Mouse (Mus musculus): Measurements from ENCODE around the gene Cela3a. TPM values are rescaled to one million over a fixed set of nuclear protein-coding genes. Genes with fewer than 3 reads are reported as not detected.

Gene Cela3a
- polyA plus RNA-seq, 1 experiment from 2014 or later: 0.83 TPM

DNA sequence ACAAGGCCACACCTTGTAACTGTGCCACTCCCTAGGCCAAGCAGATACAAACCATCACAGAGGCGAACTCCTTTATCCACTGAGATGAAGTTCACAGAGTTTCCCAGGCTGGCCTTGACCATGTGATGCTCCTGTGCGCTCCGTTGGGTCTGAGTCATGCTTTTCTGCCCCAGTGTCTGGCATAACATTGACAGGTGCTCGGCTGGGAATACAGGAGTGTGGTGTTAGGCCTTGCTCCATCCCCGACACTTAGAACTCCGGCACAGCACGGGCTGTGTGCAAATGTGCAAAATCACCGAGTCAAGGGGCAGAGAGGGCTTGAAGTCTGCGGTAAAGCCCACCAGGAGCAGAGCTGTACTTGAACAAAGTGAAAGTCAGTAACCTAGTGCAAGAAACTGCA lies 16.7 kb downstream of the Cela3a start:
- H3K4me3 ChIP-seq (replicated peaks; ENCODE audit: low read length): no peak overlapping the region
- H3K9ac ChIP-seq (ENCODE audit: low read length): 0 out of 2 replicates have a peak overlapping the region, but pooled peaks have one; percentile 9
- H3K36me3 ChIP-seq (ENCODE audit: control insufficient read depth, insufficient read depth, low read length): no peaks in the 10 kb centered on the region
- no peak for ATAC-seq (ENCODE audit: insufficient read depth, low FRiP score)
- WGBS: 78% methylated on average over 9 of the region's 9 CpGs
- peaks cover 3% of the 10 kb centered on the region; the same call in 1 of the 2 replicates for H3K9me3 ChIP-seq (replicated peaks; ENCODE audit: control insufficient read depth, low read length)
- H3K4me1 ChIP-seq (ENCODE audit: control insufficient read depth, insufficient read depth, low read length): 0 out of 2 replicates have a peak, but pooled peaks cover 2% of the 10 kb centered on the region
- no peaks in the 10 kb centered on the region for H3K27me3 ChIP-seq (ENCODE audit: control insufficient read depth, insufficient read depth, low read length)
- H3K4me2 ChIP-seq (ENCODE audit: low read depth, low read length): no peak overlapping the region
- no peak overlapping the region for H3K27ac ChIP-seq (ENCODE audit: low read length)

DNA sequence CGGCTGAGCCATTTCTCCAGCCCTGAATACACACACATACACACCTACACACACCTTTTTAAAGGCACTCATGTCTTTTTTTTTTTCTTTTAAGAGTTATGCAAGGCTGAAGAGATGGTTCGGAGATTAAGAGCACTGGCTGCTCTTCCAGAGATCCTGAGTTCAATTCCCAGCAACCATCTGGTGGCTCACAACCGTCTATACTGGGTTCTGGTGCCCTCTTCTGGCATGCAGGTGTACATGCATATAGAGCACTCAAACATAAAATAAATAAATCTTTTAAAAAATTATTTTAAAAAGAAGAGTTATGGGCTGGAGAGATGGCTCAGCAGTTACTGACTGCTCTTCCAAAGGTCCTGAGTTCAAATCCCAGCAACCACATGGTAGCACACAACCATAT lies 18.3 kb downstream of the Cela3a start:
- no peak overlapping the region for H3K9ac ChIP-seq (ENCODE audit: low read length)
- H3K36me3 ChIP-seq (ENCODE audit: control insufficient read depth, insufficient read depth, low read length): no peaks in the 10 kb centered on the region
- H3K9me3 ChIP-seq (replicated peaks; ENCODE audit: control insufficient read depth, low read length): peaks cover 3% of the 10 kb centered on the region; the same call in 1 of the 2 replicates
- H3K27ac ChIP-seq (ENCODE audit: low read length): no peak overlapping the region
- no peak overlapping the region for H3K4me3 ChIP-seq (replicated peaks; ENCODE audit: low read length)
- no peaks in the 10 kb centered on the region for H3K27me3 ChIP-seq (ENCODE audit: control insufficient read depth, insufficient read depth, low read length)
- 0 out of 2 replicates have a peak, but pooled peaks cover 2% of the 10 kb centered on the region for H3K4me1 ChIP-seq (ENCODE audit: control insufficient read depth, insufficient read depth, low read length)
- WGBS: 81% methylated on average over 3 of the region's 3 CpGs
- ATAC-seq (ENCODE audit: insufficient read depth, low FRiP score): no peak
- no peak overlapping the region for H3K4me2 ChIP-seq (ENCODE audit: low read depth, low read length)

DNA sequence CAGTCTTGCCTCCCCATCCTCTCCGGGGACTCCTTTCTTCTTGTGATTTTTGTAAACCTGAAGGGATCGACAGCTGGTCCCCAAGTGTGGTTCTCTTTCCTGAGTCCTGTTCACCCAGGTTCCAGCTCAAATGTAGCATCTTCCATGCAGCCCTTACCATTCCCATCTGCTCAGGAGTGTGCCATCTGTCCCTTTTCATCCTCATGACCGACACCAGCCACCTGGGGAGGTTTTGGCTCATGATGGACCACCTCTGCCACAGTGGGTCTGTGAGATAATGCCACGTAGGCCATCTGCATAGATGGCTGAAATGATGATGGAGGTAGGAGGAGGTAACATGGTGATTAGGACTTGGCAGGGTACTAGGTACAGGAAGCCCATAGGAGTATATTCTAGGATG lies 19.4 kb downstream of the Cela3a start:
- no peaks in the 10 kb centered on the region for H3K36me3 ChIP-seq (ENCODE audit: control insufficient read depth, insufficient read depth, low read length)
- H3K27ac ChIP-seq (ENCODE audit: low read length): no peak overlapping the region
- H3K27me3 ChIP-seq (ENCODE audit: control insufficient read depth, insufficient read depth, low read length): no peaks in the 10 kb centered on the region
- WGBS: 84% methylated on average over 4 of the region's 4 CpGs
- H3K9ac ChIP-seq (ENCODE audit: low read length): no peak overlapping the region
- H3K9me3 ChIP-seq (replicated peaks; ENCODE audit: control insufficient read depth, low read length): peaks cover 3% of the 10 kb centered on the region; the same call in 1 of the 2 replicates
- ATAC-seq (ENCODE audit: insufficient read depth, low FRiP score): no peak
- H3K4me2 ChIP-seq (ENCODE audit: low read depth, low read length): no peak overlapping the region
- 0 out of 2 replicates have a peak, but pooled peaks cover 2% of the 10 kb centered on the region for H3K4me1 ChIP-seq (ENCODE audit: control insufficient read depth, insufficient read depth, low read length)
- no peak overlapping the region for H3K4me3 ChIP-seq (replicated peaks; ENCODE audit: low read length)

DNA sequence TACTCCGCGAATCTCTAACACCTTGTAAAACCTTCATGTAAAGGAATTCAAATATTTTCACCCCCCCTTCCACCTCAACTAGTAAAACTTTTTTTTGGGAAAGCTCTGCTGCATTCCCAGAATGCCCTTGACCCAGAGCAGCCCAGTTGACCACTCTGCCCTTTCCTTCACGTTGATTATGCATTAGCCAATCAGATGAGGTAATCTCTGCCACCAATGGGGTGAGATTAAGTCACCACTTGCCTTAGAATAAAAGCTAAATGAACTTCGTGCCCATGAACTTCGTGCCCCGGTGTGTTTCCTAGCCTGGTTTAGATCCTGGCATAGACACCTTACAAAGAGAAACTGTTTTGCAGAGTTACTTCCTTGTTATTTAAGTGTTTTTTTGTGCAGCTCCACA lies 20.6 kb downstream of the Cela3a start:
- peak overlapping the region; percentile 93; the same call in 1 of the 2 replicates for H3K27ac ChIP-seq (ENCODE audit: low read length)
- no peak for ATAC-seq (ENCODE audit: insufficient read depth, low FRiP score)
- H3K9ac ChIP-seq (ENCODE audit: low read length): peak overlapping the region; percentile 41; the same call in 1 of the 2 replicates
- H3K4me3 ChIP-seq (replicated peaks; ENCODE audit: low read length): peak overlapping the region; percentile 76
- 42% methylated on average over 6 of the region's 6 CpGs for WGBS
- H3K9me3 ChIP-seq (replicated peaks; ENCODE audit: control insufficient read depth, low read length): peaks cover 3% of the 10 kb centered on the region; the same call in 1 of the 2 replicates
- H3K4me1 ChIP-seq (ENCODE audit: control insufficient read depth, insufficient read depth, low read length): 0 out of 2 replicates have a peak, but pooled peaks cover 2% of the 10 kb centered on the region
- H3K36me3 ChIP-seq (ENCODE audit: control insufficient read depth, insufficient read depth, low read length): no peaks in the 10 kb centered on the region
- no peaks in the 10 kb centered on the region for H3K27me3 ChIP-seq (ENCODE audit: control insufficient read depth, insufficient read depth, low read length)
- peak overlapping the region; percentile 52 for H3K4me2 ChIP-seq (ENCODE audit: low read depth, low read length)

DNA sequence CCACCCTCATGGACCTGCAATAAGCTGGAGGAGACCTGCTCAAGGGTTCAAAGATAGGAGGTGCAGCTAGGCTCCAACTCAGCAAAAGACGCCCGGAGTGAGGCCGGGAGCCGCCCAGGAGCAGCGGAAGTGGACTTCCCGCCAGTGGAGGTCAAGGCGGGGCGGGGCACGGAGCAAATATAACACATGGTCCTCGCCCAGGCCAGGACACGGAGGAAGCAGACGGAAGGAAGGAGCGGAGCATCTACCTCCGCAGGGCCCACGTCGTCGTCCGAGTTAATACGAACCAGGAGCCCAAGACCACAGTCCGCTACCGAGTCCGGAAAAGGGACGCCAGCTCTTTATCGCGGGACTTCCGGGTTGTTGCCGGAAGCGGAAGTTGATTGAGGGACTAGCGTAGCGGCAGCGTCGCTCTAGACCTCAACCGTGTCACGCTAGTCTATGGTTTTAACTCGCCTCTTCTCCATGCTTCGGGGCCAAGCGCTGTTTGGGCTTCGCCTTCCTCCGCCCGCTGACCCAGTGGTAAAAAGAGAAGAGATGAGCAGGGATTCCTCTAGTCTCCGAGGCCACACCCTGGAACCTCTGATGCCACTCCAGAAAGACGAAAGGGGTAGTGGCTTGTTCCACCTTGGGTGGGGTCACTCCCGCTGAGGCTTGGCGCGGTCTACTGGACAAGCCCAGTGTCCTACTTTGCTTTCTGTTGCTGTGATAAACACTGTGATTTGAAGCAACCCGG lies 21.4 kb downstream of the Cela3a start:
- H3K27ac ChIP-seq (ENCODE audit: low read length): peak overlapping the region; percentile 93
- peak overlapping the region; percentile 76 for H3K4me3 ChIP-seq (replicated peaks; ENCODE audit: low read length)
- H3K4me1 ChIP-seq (ENCODE audit: control insufficient read depth, insufficient read depth, low read length): 0 out of 2 replicates have a peak, but pooled peaks cover 2% of the 10 kb centered on the region
- under 1% methylated on average over 46 of the region's 46 CpGs for WGBS
- no peaks in the 10 kb centered on the region for H3K36me3 ChIP-seq (ENCODE audit: control insufficient read depth, insufficient read depth, low read length)
- H3K9ac ChIP-seq (ENCODE audit: low read length): peak overlapping the region; percentile 88
- ATAC-seq (ENCODE audit: insufficient read depth, low FRiP score): peak; percentile 92
- H3K27me3 ChIP-seq (ENCODE audit: control insufficient read depth, insufficient read depth, low read length): no peaks in the 10 kb centered on the region
- H3K9me3 ChIP-seq (replicated peaks; ENCODE audit: control insufficient read depth, low read length): peaks cover 3% of the 10 kb centered on the region; the same call in 1 of the 2 replicates
- peak overlapping the region; percentile 70 for H3K4me2 ChIP-seq (ENCODE audit: low read depth, low read length)

DNA sequence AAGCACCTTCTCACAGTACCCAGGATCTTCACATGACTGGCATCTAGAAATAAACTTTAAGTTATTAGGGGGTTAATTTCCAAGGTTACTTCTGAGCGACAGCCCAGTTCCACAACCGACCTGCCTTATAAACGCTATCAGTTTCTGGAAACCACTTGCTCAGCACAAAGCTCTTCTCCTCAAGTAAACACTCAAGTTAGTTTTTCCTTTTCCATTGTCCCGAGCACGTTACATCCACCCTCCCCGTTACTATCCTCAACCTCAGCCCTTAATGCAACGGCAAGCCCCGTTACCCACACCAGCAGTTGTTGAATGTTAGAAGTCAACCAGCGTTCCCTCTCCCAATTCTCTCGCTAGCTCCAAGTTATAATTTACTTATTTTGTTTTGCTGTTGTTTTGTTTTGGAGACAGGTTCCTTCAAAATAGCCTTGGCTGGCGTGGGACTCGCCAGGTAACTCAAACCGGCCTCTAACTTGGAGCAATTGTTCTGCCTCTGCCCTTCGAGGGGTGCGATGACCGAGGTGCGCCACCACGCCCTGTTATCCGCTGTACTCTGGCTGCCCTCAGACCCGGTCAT lies 22.0 kb downstream of the Cela3a start:
- Histone ChIP-seq H3K27me3 (ENCODE audit: control insufficient read depth, insufficient read depth, low read length) (no peaks in the 10 kb centered on the region), H3K4me3 (replicated peaks; ENCODE audit: low read length) (peak overlapping the region; percentile 76), H3K27ac (ENCODE audit: low read length) (peak overlapping the region; percentile 93), H3K9me3 (replicated peaks; ENCODE audit: control insufficient read depth, low read length) (peaks cover 3% of the 10 kb centered on the region; the same call in 1 of the 2 replicates), H3K9ac (ENCODE audit: low read length) (peak overlapping the region; percentile 88), H3K36me3 (ENCODE audit: control insufficient read depth, insufficient read depth, low read length) (no peaks in the 10 kb centered on the region), H3K4me2 (ENCODE audit: low read depth, low read length) (peak overlapping the region; percentile 70), H3K4me1 (ENCODE audit: control insufficient read depth, insufficient read depth, low read length) (0 out of 2 replicates have a peak, but pooled peaks cover 2% of the 10 kb centered on the region)
- no peak for ATAC-seq (ENCODE audit: insufficient read depth, low FRiP score)
- WGBS: 1% methylated on average over 20 of the region's 20 CpGs

DNA sequence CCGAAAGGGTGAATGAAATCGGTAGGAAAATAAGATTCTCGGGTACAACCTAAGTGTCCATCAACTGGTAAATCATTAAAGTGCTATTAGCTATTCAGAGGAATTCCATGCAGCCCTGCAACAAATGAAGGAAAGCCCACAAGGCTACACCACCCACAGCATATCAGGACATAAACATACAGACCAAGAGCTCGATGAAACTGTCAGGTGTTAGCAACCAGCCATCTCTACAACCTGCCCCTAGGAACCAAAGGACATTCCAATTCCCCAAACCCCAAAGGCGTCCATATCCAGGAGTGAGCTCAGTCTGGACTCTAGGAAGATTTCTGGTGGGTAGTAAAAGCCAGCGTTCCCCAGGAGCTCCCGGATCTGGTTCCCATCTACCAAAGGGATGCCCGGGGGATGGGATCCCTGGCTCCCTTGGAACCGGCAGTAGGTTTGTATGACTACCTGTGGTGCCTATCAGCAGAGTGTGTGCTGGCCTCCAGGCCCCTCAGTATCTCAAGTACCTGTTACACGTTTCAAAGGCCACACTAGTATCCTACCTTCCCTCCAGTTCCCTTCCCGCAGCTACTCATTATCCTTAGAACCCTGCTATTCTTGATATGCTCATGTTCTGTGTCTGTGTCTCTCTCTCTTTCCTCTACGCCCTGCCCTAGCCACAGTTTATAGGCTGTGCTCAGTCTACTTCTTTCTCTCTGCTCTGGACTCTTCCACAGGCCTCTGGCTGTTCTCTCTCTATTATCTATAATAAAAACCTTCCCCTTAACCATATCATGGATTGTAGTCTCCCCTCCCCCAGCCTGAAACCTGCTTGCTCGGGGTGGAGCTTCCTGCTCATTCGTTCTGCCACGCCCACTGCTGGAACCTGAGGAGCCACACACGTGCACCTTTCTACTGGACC lies 28.6 kb downstream of the Cela3a start:
- 36% methylated on average over 15 of the region's 16 CpGs for WGBS
- Histone ChIP-seq H3K9me3 (replicated peaks; ENCODE audit: control insufficient read depth, low read length) (no peaks in the 10 kb centered on the region), H3K4me2 (ENCODE audit: low read depth, low read length) (0 out of 2 replicates have a peak overlapping the region, but pooled peaks have one; percentile 6), H3K27me3 (ENCODE audit: control insufficient read depth, insufficient read depth, low read length) (no peaks in the 10 kb centered on the region), H3K27ac (ENCODE audit: low read length) (peak overlapping the region; percentile 76), H3K4me1 (ENCODE audit: control insufficient read depth, insufficient read depth, low read length) (no peaks in the 10 kb centered on the region), H3K36me3 (ENCODE audit: control insufficient read depth, insufficient read depth, low read length) (no peaks in the 10 kb centered on the region), H3K9ac (ENCODE audit: low read length) (no peak overlapping the region), H3K4me3 (replicated peaks; ENCODE audit: low read length) (no peak overlapping the region)
- peak; percentile 56; the same call in 1 of the 2 replicates for ATAC-seq (ENCODE audit: insufficient read depth, low FRiP score)

DNA sequence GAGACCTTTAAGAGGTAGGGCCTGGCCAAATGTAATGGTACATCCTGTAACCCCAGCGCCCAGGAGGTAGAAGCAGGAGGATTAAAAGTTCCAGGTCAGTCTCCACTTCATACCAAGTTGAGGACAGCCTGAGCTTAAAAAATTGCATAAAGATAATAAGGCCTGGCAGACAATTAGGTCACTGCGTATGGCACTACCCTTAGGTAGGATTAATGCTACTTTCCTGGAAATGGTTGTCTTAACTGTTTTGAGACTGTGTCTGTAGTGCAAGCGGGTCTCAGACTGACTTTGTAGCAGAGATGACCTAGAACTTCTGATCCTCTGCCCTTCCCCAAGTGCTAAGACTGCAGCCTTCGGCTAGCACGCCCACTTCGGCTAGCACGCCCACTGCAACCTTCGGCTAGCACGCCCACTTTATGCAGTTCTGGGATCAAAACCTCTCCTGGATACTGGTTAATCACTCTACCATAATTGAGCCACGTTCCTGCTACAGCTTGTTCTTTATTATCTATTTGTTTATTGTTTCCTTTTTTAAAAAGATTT lies 29.8 kb downstream of the Cela3a start:
- no peak overlapping the region for H3K9ac ChIP-seq (ENCODE audit: low read length)
- H3K9me3 ChIP-seq (replicated peaks; ENCODE audit: control insufficient read depth, low read length): no peaks in the 10 kb centered on the region
- no peaks in the 10 kb centered on the region for H3K36me3 ChIP-seq (ENCODE audit: control insufficient read depth, insufficient read depth, low read length)
- no peak overlapping the region for H3K4me3 ChIP-seq (replicated peaks; ENCODE audit: low read length)
- H3K27me3 ChIP-seq (ENCODE audit: control insufficient read depth, insufficient read depth, low read length): no peaks in the 10 kb centered on the region
- no peak overlapping the region for H3K27ac ChIP-seq (ENCODE audit: low read length)
- no peak overlapping the region for H3K4me2 ChIP-seq (ENCODE audit: low read depth, low read length)
- H3K4me1 ChIP-seq (ENCODE audit: control insufficient read depth, insufficient read depth, low read length): peaks cover 6% of the 10 kb centered on the region
- WGBS: 82% methylated on average over 10 of the region's 10 CpGs
- no peak for ATAC-seq (ENCODE audit: insufficient read depth, low FRiP score)
